Mouse (Mus musculus): Measurements from ENCODE around the gene Ubc.
A peak's percentile ranks its signal among the peaks of the same experiment; 100 is the strongest.

Ubc gene

GRCm38 (mm10) chr5:125381954-125382672 is 7.9 kb downstream of the Ubc start:
- no peak for DNase-seq

GRCm38 (mm10) chr5:125378919-125379318 is 11.1 kb downstream of the Ubc start:
- DNase-seq, result no peak

- no peak for DNase-seq
Observed at GRCm38 (mm10) chr5:125377214-125377613, 12.8 kb downstream of the Ubc start.

GRCm38 (mm10) chr5:125375871-125376270 is 14.1 kb downstream of the Ubc start:
- DNase-seq, result no peak

GRCm38 (mm10) chr5:125372027-125372426 is 18.0 kb downstream of the Ubc start:
- DNase-seq, result no peak

GRCm38 (mm10) chr5:125370950-125371693 is 18.9 kb downstream of the Ubc start:
- DNase-seq, result no peak

- peak; percentile 61 for DNase-seq
Observed at GRCm38 (mm10) chr5:125368568-125368967, 21.4 kb downstream of the Ubc start.

GRCm38 (mm10) chr5:125368156-125368555 is 21.8 kb downstream of the Ubc start:
- DNase-seq, result no peak

GRCm38 (mm10) chr5:125364851-125365429 is 25.1 kb downstream of the Ubc start:
- no peak for DNase-seq

GRCm38 (mm10) chr5:125363894-125364293 is 26.1 kb downstream of the Ubc start:
- DNase-seq, result no peak

- DNase-seq, result no peak
Observed at GRCm38 (mm10) chr5:125360981-125361510, 29.0 kb downstream of the Ubc start.

GRCm38 (mm10) chr5:125360566-125360965 is 29.4 kb downstream of the Ubc start:
- DNase-seq, result no peak

GRCm38 (mm10) chr5:125358270-125358608 is 31.8 kb downstream of the Ubc start:
- DNase-seq, result no peak

- DNase-seq, result no peak
Observed at GRCm38 (mm10) chr5:125357543-125358269, 32.3 kb downstream of the Ubc start.

GRCm38 (mm10) chr5:125355650-125356049 is 34.4 kb downstream of the Ubc start:
- DNase-seq, result no peak

- DNase-seq, result no peak
Observed at GRCm38 (mm10) chr5:125354885-125355492, 35.0 kb downstream of the Ubc start.

- DNase-seq, result no peak
Observed at GRCm38 (mm10) chr5:125352781-125353294, 37.2 kb downstream of the Ubc start.

GRCm38 (mm10) chr5:125351939-125352338 is 38.1 kb downstream of the Ubc start:
- DNase-seq, result no peak

GRCm38 (mm10) chr5:125351057-125351456 is 38.9 kb downstream of the Ubc start:
- DNase-seq, result no peak

GRCm38 (mm10) chr5:125349391-125349790 is 40.6 kb downstream of the Ubc start:
- DNase-seq, result no peak

GRCm38 (mm10) chr5:125348487-125348886 is 41.5 kb downstream of the Ubc start:
- peak; percentile 28 for DNase-seq

GRCm38 (mm10) chr5:125348067-125348466 is 41.9 kb downstream of the Ubc start:
- no peak for DNase-seq

Measured in right cerebral cortex, adult 18-20 months (tissue).